Mouse (Mus musculus): ENCODE measurements around the gene Gdap2. TPM values are rescaled to one million over a fixed set of nuclear protein-coding genes. Genes with fewer than 3 reads are reported as not detected.

Gdap2 gene
- polyA plus RNA-seq, 1 experiment from 2014 or later: 28.1 TPM

- 82% methylated on average over 11 of the region's 11 CpGs for WGBS
- Histone ChIP-seq H3K27me3 (no peaks in the 10 kb centered on the region), H3K9me3 (no peaks in the 10 kb centered on the region), H3K4me1 (peaks cover 5% of the 10 kb centered on the region; the same call in 1 of the 2 replicates), H3K4me2 (no peak overlapping the region), H3K27ac (no peak overlapping the region), H3K9ac (no peak overlapping the region), H3K36me3 (peaks cover 37% of the 10 kb centered on the region), H3K4me3 (no peak overlapping the region)
- no peak for ATAC-seq (ENCODE audit: insufficient number of reproducible peaks, insufficient read depth, low FRiP score, low TSS enrichment, low read depth)
These were observed 27.7 kb downstream of the Gdap2 start for GRCm38 (mm10) chr3:100189861-100190260.

DNA sequence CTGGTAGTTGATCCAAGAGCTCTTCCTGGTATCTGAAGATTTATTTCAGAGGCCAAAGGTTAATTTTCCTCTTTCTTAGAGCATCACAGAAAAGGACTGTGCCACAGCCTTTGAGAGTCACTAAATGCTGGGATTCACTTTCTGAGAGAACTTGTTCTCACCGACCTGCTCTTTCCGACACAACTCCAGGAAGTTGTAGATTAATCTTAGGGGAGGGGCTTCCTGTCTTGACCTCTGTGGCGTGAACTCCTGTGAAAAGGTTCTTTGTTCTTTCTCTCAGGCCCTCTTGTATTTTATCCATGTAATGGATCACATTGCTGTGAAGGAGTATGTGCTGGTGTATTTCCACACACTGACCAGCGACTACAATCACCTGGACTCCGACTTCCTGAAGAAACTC is 32.0 kb downstream of the Gdap2 start:
- Histone ChIP-seq H3K4me2 (no peak overlapping the region), H3K4me3 (no peak overlapping the region), H3K27ac (no peak overlapping the region), H3K27me3 (no peaks in the 10 kb centered on the region), H3K9me3 (no peaks in the 10 kb centered on the region), H3K4me1 (peaks cover 5% of the 10 kb centered on the region; the same call in 1 of the 2 replicates), H3K9ac (no peak overlapping the region), H3K36me3 (peaks cover 42% of the 10 kb centered on the region)
- ATAC-seq (ENCODE audit: insufficient number of reproducible peaks, insufficient read depth, low FRiP score, low TSS enrichment, low read depth): no peak
- 37% methylated on average over 5 of the region's 5 CpGs for WGBS

GRCm38 (mm10) chr3:100201554-100201953 is 39.4 kb downstream of the Gdap2 start:
- H3K27me3 ChIP-seq: no peaks in the 10 kb centered on the region
- peaks cover 52% of the 10 kb centered on the region for H3K36me3 ChIP-seq
- no peak overlapping the region for H3K4me2 ChIP-seq
- no peak overlapping the region for H3K9ac ChIP-seq
- no peaks in the 10 kb centered on the region for H3K4me1 ChIP-seq
- no peak overlapping the region for H3K27ac ChIP-seq
- ATAC-seq (ENCODE audit: insufficient number of reproducible peaks, insufficient read depth, low FRiP score, low TSS enrichment, low read depth): no peak
- 94% methylated on average over 7 of the region's 7 CpGs for WGBS
- H3K9me3 ChIP-seq: no peaks in the 10 kb centered on the region
- no peak overlapping the region for H3K4me3 ChIP-seq

- no peak for ATAC-seq (ENCODE audit: insufficient number of reproducible peaks, insufficient read depth, low FRiP score, low TSS enrichment, low read depth)
- Histone ChIP-seq H3K27me3 (no peaks in the 10 kb centered on the region), H3K27ac (peak overlapping the region; percentile 28; the same call in 1 of the 2 replicates), H3K9me3 (no peaks in the 10 kb centered on the region), H3K36me3 (peaks cover 25% of the 10 kb centered on the region), H3K4me3 (no peak overlapping the region), H3K4me2 (no peak overlapping the region), H3K9ac (no peak overlapping the region), H3K4me1 (peaks cover 8% of the 10 kb centered on the region; the same call in 1 of the 2 replicates)
- WGBS: 18% methylated on average over 1 of the region's 1 CpGs
These were observed 44.8 kb downstream of the Gdap2 start for GRCm38 (mm10) chr3:100206973-100207372.

- Histone ChIP-seq H3K9ac (no peak overlapping the region), H3K27ac (no peak overlapping the region), H3K4me2 (no peak overlapping the region), H3K27me3 (no peaks in the 10 kb centered on the region), H3K4me3 (no peak overlapping the region), H3K36me3 (no peaks in the 10 kb centered on the region), H3K9me3 (no peaks in the 10 kb centered on the region), H3K4me1 (no peaks in the 10 kb centered on the region)
- ATAC-seq (ENCODE audit: insufficient number of reproducible peaks, insufficient read depth, low FRiP score, low TSS enrichment, low read depth): no peak
- 84% methylated on average over 5 of the region's 5 CpGs for WGBS
These were observed 53.3 kb downstream of the Gdap2 start for GRCm38 (mm10) chr3:100215469-100215868.

DNA sequence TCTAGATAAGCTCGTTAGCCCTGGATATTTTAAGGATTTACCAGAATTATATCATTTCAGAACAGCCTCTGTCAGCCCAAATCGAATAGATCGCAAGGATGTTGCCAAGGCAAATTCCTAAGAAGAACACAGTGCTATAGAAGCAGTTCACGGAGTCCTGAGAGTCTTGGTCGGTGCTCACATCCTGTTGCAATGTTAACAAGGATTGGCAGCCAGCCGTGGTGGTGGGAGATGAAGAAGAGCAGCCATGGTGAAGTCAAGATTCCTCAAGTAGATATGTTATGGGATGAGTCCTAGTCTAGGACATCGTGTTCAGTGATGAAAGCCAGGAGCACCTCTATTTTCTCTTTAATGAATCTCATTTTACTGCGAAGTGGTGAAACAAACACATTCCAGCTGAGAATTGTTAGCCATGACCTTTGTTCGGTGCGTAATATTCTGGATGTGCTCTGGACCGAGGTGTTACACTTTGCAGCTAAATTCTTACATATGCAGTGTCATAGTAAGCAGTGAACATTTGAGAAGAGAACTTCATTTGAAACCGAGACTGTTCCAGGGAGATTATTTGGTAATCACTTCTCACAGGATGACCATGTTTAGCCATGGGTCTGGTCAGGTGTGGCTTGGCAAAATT is 63.3 kb downstream of the Gdap2 start:
- Histone ChIP-seq H3K4me1 (no peaks in the 10 kb centered on the region; the same call in 1 of the 2 replicates), H3K27ac (no peak overlapping the region), H3K36me3 (no peaks in the 10 kb centered on the region), H3K9me3 (0 out of 2 replicates have a peak, but pooled peaks cover 2% of the 10 kb centered on the region), H3K9ac (no peak overlapping the region), H3K27me3 (no peaks in the 10 kb centered on the region), H3K4me2 (no peak overlapping the region), H3K4me3 (no peak overlapping the region)
- no peak for ATAC-seq (ENCODE audit: insufficient number of reproducible peaks, insufficient read depth, low FRiP score, low TSS enrichment, low read depth)
- 73% methylated on average over 12 of the region's 12 CpGs for WGBS

GRCm38 (mm10) chr3:100227509-100227908 is 65.3 kb downstream of the Gdap2 start:
- H3K9ac ChIP-seq: no peak overlapping the region

GRCm38 (mm10) chr3:100228981-100229380 is 66.8 kb downstream of the Gdap2 start:
- no peak overlapping the region for H3K9ac ChIP-seq
- H3K27ac ChIP-seq: no peak overlapping the region
- H3K27me3 ChIP-seq: no peaks in the 10 kb centered on the region
- WGBS: 86% methylated on average over 3 of the region's 3 CpGs
- H3K36me3 ChIP-seq: no peaks in the 10 kb centered on the region
- no peak for ATAC-seq (ENCODE audit: insufficient number of reproducible peaks, insufficient read depth, low FRiP score, low TSS enrichment, low read depth)
- no peak overlapping the region for H3K4me3 ChIP-seq
- H3K9me3 ChIP-seq: no peaks in the 10 kb centered on the region
- no peak overlapping the region for H3K4me2 ChIP-seq
- H3K4me1 ChIP-seq: no peaks in the 10 kb centered on the region; the same call in 1 of the 2 replicates

More at GRCm38 (mm10) chr3:100227509-100227908, 65.3 kb downstream of the Gdap2 start:
- Histone ChIP-seq H3K4me3 (no peak overlapping the region), H3K4me2 (no peak overlapping the region), H3K9me3 (0 out of 2 replicates have a peak, but pooled peaks cover 2% of the 10 kb centered on the region), H3K4me1 (no peaks in the 10 kb centered on the region; the same call in 1 of the 2 replicates), H3K36me3 (no peaks in the 10 kb centered on the region), H3K27me3 (no peaks in the 10 kb centered on the region), H3K27ac (no peak overlapping the region)
- no peak for ATAC-seq (ENCODE audit: insufficient number of reproducible peaks, insufficient read depth, low FRiP score, low TSS enrichment, low read depth)
- 25% methylated on average over 1 of the region's 1 CpGs for WGBS

GRCm38 (mm10) chr3:100236725-100237436 is 74.7 kb downstream of the Gdap2 start:
- no peak overlapping the region for H3K27ac ChIP-seq
- no peaks in the 10 kb centered on the region for H3K4me1 ChIP-seq
- no peaks in the 10 kb centered on the region for H3K36me3 ChIP-seq
- no peak for ATAC-seq (ENCODE audit: insufficient number of reproducible peaks, insufficient read depth, low FRiP score, low TSS enrichment, low read depth)
- H3K4me2 ChIP-seq: no peak overlapping the region
- H3K27me3 ChIP-seq: no peaks in the 10 kb centered on the region
- H3K4me3 ChIP-seq: no peak overlapping the region
- no peak overlapping the region for H3K9ac ChIP-seq
- no peaks in the 10 kb centered on the region for H3K9me3 ChIP-seq

- Histone ChIP-seq H3K9ac (no peak overlapping the region), H3K27me3 (no peaks in the 10 kb centered on the region), H3K4me3 (no peak overlapping the region), H3K4me1 (no peaks in the 10 kb centered on the region), H3K9me3 (no peaks in the 10 kb centered on the region), H3K4me2 (no peak overlapping the region), H3K27ac (no peak overlapping the region), H3K36me3 (no peaks in the 10 kb centered on the region)
- 77% methylated on average over 4 of the region's 4 CpGs for WGBS
- ATAC-seq (ENCODE audit: insufficient number of reproducible peaks, insufficient read depth, low FRiP score, low TSS enrichment, low read depth): no peak
These were observed 80.0 kb downstream of the Gdap2 start for GRCm38 (mm10) chr3:100242230-100242629.

- H3K4me3 ChIP-seq: no peak overlapping the region
- ATAC-seq (ENCODE audit: insufficient number of reproducible peaks, insufficient read depth, low FRiP score, low TSS enrichment, low read depth): no peak
- 51% methylated on average over 4 of the region's 4 CpGs for WGBS
These were observed 84.2 kb downstream of the Gdap2 start for GRCm38 (mm10) chr3:100246286-100246825.

More at GRCm38 (mm10) chr3:100246286-100246825, 84.2 kb downstream of the Gdap2 start:
- H3K4me2 ChIP-seq: no peak overlapping the region
- no peaks in the 10 kb centered on the region for H3K27me3 ChIP-seq
- H3K36me3 ChIP-seq: no peaks in the 10 kb centered on the region
- H3K9ac ChIP-seq: no peak overlapping the region
- H3K27ac ChIP-seq: no peak overlapping the region
- H3K9me3 ChIP-seq: no peaks in the 10 kb centered on the region
- no peaks in the 10 kb centered on the region for H3K4me1 ChIP-seq

Measured in embryonic facial prominence, embryonic 13.5 days (tissue).